Mouse (Mus musculus) MEL (cell line): ENCODE results near the gene Hdac1.

ENCODE experiments used
- BHLHE40 ChIP-seq: IDR thresholded peaks from 2 replicates; pipeline ENCODE4 v1.6.1; 2012; ENCODE audit warnings: low read depth, mild to moderate bottlenecking, inconsistent platforms, low read length, improper control_type of control experiment, borderline replicate concordance
- CTCF ChIP-seq, 3 experiments: IDR thresholded peaks in 2 of 3; conservative IDR thresholded peaks in 1 of 3; 2 replicates each; pipeline ENCODE4 v1.5.1; 2011 to 2012; ENCODE audit warnings: low read length in 3 of 3, low read depth in 2 of 3, mild to moderate bottlenecking in 2 of 3, improper control_type of control experiment in 1 of 3, inconsistent platforms in 1 of 3, mixed read lengths in 1 of 3, moderate library complexity in 1 of 3; ENCODE audit not compliant: control insufficient read depth in 1 of 3, insufficient read depth in 1 of 3, poor library complexity in 1 of 3, severe bottlenecking in 1 of 3
- JUND ChIP-seq: IDR thresholded peaks from 2 replicates; pipeline ENCODE4 v1.6.1; 2011; ENCODE audit warnings: low read depth, mild to moderate bottlenecking, improper control_type of control experiment, low read length
- MAFK ChIP-seq: IDR thresholded peaks from 2 replicates; pipeline ENCODE4 v1.6.1; 2011; ENCODE audit warnings: low read depth, mild to moderate bottlenecking, low read length, improper control_type of control experiment, borderline replicate concordance
- TAL1 ChIP-seq: IDR thresholded peaks from 2 replicates; pipeline ENCODE4 v1.6.1; 2012; ENCODE audit warnings: mild to moderate bottlenecking, inconsistent platforms, low read length, moderate library complexity, mixed read lengths
- ZNF384 ChIP-seq: IDR thresholded peaks from 2 replicates; pipeline ENCODE4 v1.6.1; 2012; ENCODE audit warnings: low read depth, mild to moderate bottlenecking, inconsistent platforms, low read length, improper control_type of control experiment

GRCm38 (mm10) chr4:129490972-129491880, 51.3 kb downstream of the Hdac1 start, which contains the start of the genes Tssk3 and Fam229a:
- TF ChIP-seq MAFK: no peak
- TF ChIP-seq CTCF (IDR thresholded peaks at IDR 0.05 in 2 of 3, conservative IDR thresholded peaks at IDR 0.05 in 1 of 3; ENCODE audit: control insufficient read depth in 1 of 3, insufficient read depth in 1 of 3, low read depth in 2 of 3, low read length in 3 of 3, poor library complexity in 1 of 3, severe bottlenecking in 1 of 3): no peak
- TF ChIP-seq ZNF384: no peak
- TF ChIP-seq JUND: no peak
- no peak for TF ChIP-seq TAL1
- TF ChIP-seq BHLHE40: no peak
